Mouse (Mus musculus): ENCODE measurements around the gene Prickle2. TPM values are rescaled to one million over a fixed set of nuclear protein-coding genes. Genes with fewer than 3 reads are reported as not detected.

Prickle2 gene
- polyA plus RNA-seq, 1 experiment, result 23.6 TPM

- DNase-seq, result peak; percentile 30
- 18% methylated on average over 11 of the region's 11 CpGs for whole genome bisulfite sequencing
- H3K4me3 ChIP-seq (replicated peaks; ENCODE audit: extremely low read depth, low read depth, low read length), result peak overlapping the region; percentile 50
- TF ChIP-seq CTCF (IDR thresholded peaks at IDR 0.05; ENCODE audit: insufficient read depth, low read length) (0 out of 2 replicates have a peak, but pooled peaks have one; percentile 1), POLR2A (IDR thresholded peaks at IDR 0.05; ENCODE audit: borderline replicate concordance, extremely low read depth, low read depth, low read length) (no peak)
- peaks cover 6% of the 10 kb centered on the region for H3K4me1 ChIP-seq (ENCODE audit: control insufficient read depth, insufficient read depth, low read length)
Observed at GRCm38 (mm10) chr6:92534226-92535031, 171.5 kb downstream of the Prickle2 start.

- TF ChIP-seq CTCF (IDR thresholded peaks at IDR 0.05; ENCODE audit: insufficient read depth, low read length) (no peak), POLR2A (IDR thresholded peaks at IDR 0.05; ENCODE audit: borderline replicate concordance, extremely low read depth, low read depth, low read length) (no peak)
- Histone ChIP-seq H3K4me3 (replicated peaks; ENCODE audit: extremely low read depth, low read depth, low read length) (no peak overlapping the region), H3K4me1 (ENCODE audit: control insufficient read depth, insufficient read depth, low read length) (peaks cover 3% of the 10 kb centered on the region; the same call in 1 of the 2 replicates)
- WGBS, result 36% methylated on average over 8 of the region's 8 CpGs
- no peak for DNase-seq
Observed at GRCm38 (mm10) chr6:92533306-92534063, 172.5 kb downstream of the Prickle2 start.

GRCm38 (mm10) chr6:92532896-92533295 is 173.1 kb downstream of the Prickle2 start:
- 31% methylated on average over 3 of the region's 3 CpGs for WGBS
- Histone ChIP-seq H3K4me1 (ENCODE audit: control insufficient read depth, insufficient read depth, low read length) (peaks cover 3% of the 10 kb centered on the region; the same call in 1 of the 2 replicates), H3K4me3 (replicated peaks; ENCODE audit: extremely low read depth, low read depth, low read length) (no peak overlapping the region)
- DNase-seq, result no peak
- TF ChIP-seq POLR2A (IDR thresholded peaks at IDR 0.05; ENCODE audit: borderline replicate concordance, extremely low read depth, low read depth, low read length) (no peak), CTCF (IDR thresholded peaks at IDR 0.05; ENCODE audit: insufficient read depth, low read length) (no peak)

- Histone ChIP-seq H3K4me1 (ENCODE audit: control insufficient read depth, insufficient read depth, low read length) (peaks cover 3% of the 10 kb centered on the region; the same call in 1 of the 2 replicates), H3K4me3 (replicated peaks; ENCODE audit: extremely low read depth, low read depth, low read length) (no peak overlapping the region)
- TF ChIP-seq CTCF (IDR thresholded peaks at IDR 0.05; ENCODE audit: insufficient read depth, low read length) (no peak), POLR2A (IDR thresholded peaks at IDR 0.05; ENCODE audit: borderline replicate concordance, extremely low read depth, low read depth, low read length) (no peak)
- no peak for DNase-seq
- 33% methylated on average over 6 of the region's 6 CpGs for WGBS
Observed at GRCm38 (mm10) chr6:92532331-92532730, 173.6 kb downstream of the Prickle2 start.

GRCm38 (mm10) chr6:92526212-92526611 is 179.7 kb downstream of the Prickle2 start:
- TF ChIP-seq CTCF (IDR thresholded peaks at IDR 0.05; ENCODE audit: insufficient read depth, low read length) (no peak), POLR2A (IDR thresholded peaks at IDR 0.05; ENCODE audit: borderline replicate concordance, extremely low read depth, low read depth, low read length) (no peak)
- Histone ChIP-seq H3K4me3 (replicated peaks; ENCODE audit: extremely low read depth, low read depth, low read length) (no peak overlapping the region), H3K4me1 (ENCODE audit: control insufficient read depth, insufficient read depth, low read length) (peaks cover 4% of the 10 kb centered on the region)
- WGBS, result 63% methylated on average over 3 of the region's 3 CpGs
- no peak for DNase-seq

GRCm38 (mm10) chr6:92525646-92526045 is 180.3 kb downstream of the Prickle2 start:
- 92% methylated on average over 2 of the region's 2 CpGs for WGBS

GRCm38 (mm10) chr6:92521526-92522075 is 184.4 kb downstream of the Prickle2 start:
- DNase-seq, result peak; percentile 19
- WGBS, result 47% methylated on average over 7 of the region's 7 CpGs

More at GRCm38 (mm10) chr6:92525646-92526045, 180.3 kb downstream of the Prickle2 start:
- H3K4me1 ChIP-seq (ENCODE audit: control insufficient read depth, insufficient read depth, low read length), result peaks cover 4% of the 10 kb centered on the region
- no peak for DNase-seq
- TF ChIP-seq POLR2A (IDR thresholded peaks at IDR 0.05; ENCODE audit: borderline replicate concordance, extremely low read depth, low read depth, low read length), result no peak
- TF ChIP-seq CTCF (IDR thresholded peaks at IDR 0.05; ENCODE audit: insufficient read depth, low read length), result no peak
- H3K4me3 ChIP-seq (replicated peaks; ENCODE audit: extremely low read depth, low read depth, low read length), result no peak overlapping the region

GRCm38 (mm10) chr6:92520088-92520875 is 185.7 kb downstream of the Prickle2 start:
- no peak for DNase-seq
- 69% methylated on average over 5 of the region's 5 CpGs for WGBS
- TF ChIP-seq POLR2A (IDR thresholded peaks at IDR 0.05; ENCODE audit: borderline replicate concordance, extremely low read depth, low read depth, low read length) (no peak), CTCF (IDR thresholded peaks at IDR 0.05; ENCODE audit: insufficient read depth, low read length) (no peak)
- Histone ChIP-seq H3K4me3 (replicated peaks; ENCODE audit: extremely low read depth, low read depth, low read length) (no peak overlapping the region), H3K4me1 (ENCODE audit: control insufficient read depth, insufficient read depth, low read length) (peaks cover 4% of the 10 kb centered on the region)

More at GRCm38 (mm10) chr6:92521526-92522075, 184.4 kb downstream of the Prickle2 start:
- H3K4me1 ChIP-seq (ENCODE audit: control insufficient read depth, insufficient read depth, low read length), result peaks cover 4% of the 10 kb centered on the region
- H3K4me3 ChIP-seq (replicated peaks; ENCODE audit: extremely low read depth, low read depth, low read length), result no peak overlapping the region
- TF ChIP-seq CTCF (IDR thresholded peaks at IDR 0.05; ENCODE audit: insufficient read depth, low read length), result no peak
- TF ChIP-seq POLR2A (IDR thresholded peaks at IDR 0.05; ENCODE audit: borderline replicate concordance, extremely low read depth, low read depth, low read length), result no peak

Data from lung, adult 2 months (tissue).